Mouse (Mus musculus): Measurements from ENCODE around the gene Aff1.

DNA sequence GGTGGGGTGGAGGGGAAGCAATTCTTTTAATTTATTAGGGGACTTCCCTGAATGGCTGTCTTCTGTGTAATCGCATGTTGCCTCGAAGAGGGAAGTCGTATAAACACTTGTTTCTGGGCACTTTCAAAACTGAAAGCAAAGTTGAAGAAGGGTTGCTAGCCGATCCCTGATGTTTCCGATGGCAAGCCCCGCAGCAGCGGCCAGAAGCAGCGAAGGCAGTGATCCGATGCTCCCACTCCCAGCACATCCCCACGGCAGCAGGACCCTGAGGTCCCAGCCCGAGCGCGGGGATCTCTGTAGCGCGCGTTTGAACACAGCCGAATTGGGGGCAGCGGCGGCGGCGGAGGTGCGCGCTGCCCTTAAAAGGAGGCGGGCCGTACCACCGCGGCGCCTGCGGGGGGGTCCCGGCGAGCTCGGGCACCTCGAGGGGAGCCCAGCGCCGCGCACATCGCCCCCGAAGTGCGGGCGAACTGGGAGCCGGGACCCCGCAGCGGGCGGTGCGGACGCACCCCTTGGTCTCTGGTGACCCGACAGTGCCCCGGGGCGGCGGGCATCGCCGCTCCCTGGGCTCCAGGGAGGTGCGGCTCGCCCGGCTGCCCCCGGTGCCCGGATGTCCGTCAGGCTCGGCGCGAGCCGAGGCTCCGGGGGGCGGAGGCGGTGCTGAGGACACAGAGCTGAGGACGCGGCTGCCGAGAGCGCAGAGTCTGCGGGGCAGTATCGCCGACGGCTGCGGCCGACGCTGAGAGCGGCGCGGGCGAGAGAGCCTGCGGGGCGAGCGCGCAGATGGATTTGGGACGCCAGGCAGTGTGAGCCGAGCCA lies 61.5 kb downstream of the Aff1 start:
- TF ChIP-seq CTCF (conservative IDR thresholded peaks at IDR 0.05; ENCODE audit: insufficient read depth, insufficient read length, low read depth, low read length) (no peak), POLR2A (IDR thresholded peaks at IDR 0.05; ENCODE audit: low read depth, low read length) (peak; percentile 91)

Measured in kidney, adult 2 months (tissue).